Mouse (Mus musculus): ENCODE data around the gene Slc19a2. TPM values are rescaled to one million over a fixed set of nuclear protein-coding genes. Genes with fewer than 3 reads are reported as not detected.

Gene Slc19a2
- 6.7 and 7.3 TPM in 2 replicates for polyA plus RNA-seq (2012; ENCODE audit: insufficient read depth, insufficient read length, missing spikeins)

- Histone ChIP-seq H3K27ac (ENCODE audit: insufficient read depth, low read depth, low read length) (peak within 1 kb of the TSS; percentile 51), H3K4me3 (ENCODE audit: insufficient read depth, low read length) (peak within 1 kb of the TSS; percentile 97), H3K4me1 (ENCODE audit: control insufficient read depth, insufficient read depth, low read length) (peaks cover 12% of the 10 kb centered on the region)
- TF ChIP-seq CTCF (IDR thresholded peaks at IDR 0.05; ENCODE audit: low read depth, low read length): no peak
- no peak; the same call in 1 of the 2 replicates for TF ChIP-seq POLR2A (IDR thresholded peaks at IDR 0.05; ENCODE audit: borderline replicate concordance, low read depth, low read length)
These were observed at the start of gene Slc19a2 for GRCm38 (mm10) chr1:164248465-164249331. Slc19a2 (plus strand) TSS chr1:164249046.

- Histone ChIP-seq H3K4me3 (ENCODE audit: insufficient read depth, low read length) (no peak overlapping the region), H3K4me1 (ENCODE audit: control insufficient read depth, insufficient read depth, low read length) (no peaks in the 10 kb centered on the region), H3K27ac (ENCODE audit: insufficient read depth, low read depth, low read length) (no peak overlapping the region)
- TF ChIP-seq CTCF (IDR thresholded peaks at IDR 0.05; ENCODE audit: low read depth, low read length) (no peak), POLR2A (IDR thresholded peaks at IDR 0.05; ENCODE audit: borderline replicate concordance, low read depth, low read length) (no peak)
These were observed 49.3 kb upstream of the Slc19a2 start for GRCm38 (mm10) chr1:164199551-164199950.

- Histone ChIP-seq H3K4me3 (ENCODE audit: insufficient read depth, low read length) (no peak overlapping the region), H3K4me1 (ENCODE audit: control insufficient read depth, insufficient read depth, low read length) (no peaks in the 10 kb centered on the region), H3K27ac (ENCODE audit: insufficient read depth, low read depth, low read length) (no peak overlapping the region)
- no peak for TF ChIP-seq POLR2A (IDR thresholded peaks at IDR 0.05; ENCODE audit: borderline replicate concordance, low read depth, low read length)
These were observed 40.4 kb upstream of the Slc19a2 start for GRCm38 (mm10) chr1:164208437-164208836.

GRCm38 (mm10) chr1:164210899-164211298 is 37.9 kb upstream of the Slc19a2 start:
- no peak overlapping the region for H3K27ac ChIP-seq (ENCODE audit: insufficient read depth, low read depth, low read length)
- no peak overlapping the region for H3K4me3 ChIP-seq (ENCODE audit: insufficient read depth, low read length)
- H3K4me1 ChIP-seq (ENCODE audit: control insufficient read depth, insufficient read depth, low read length): no peaks in the 10 kb centered on the region
- no peak for TF ChIP-seq CTCF (IDR thresholded peaks at IDR 0.05; ENCODE audit: low read depth, low read length)
- TF ChIP-seq POLR2A (IDR thresholded peaks at IDR 0.05; ENCODE audit: borderline replicate concordance, low read depth, low read length): no peak

- TF ChIP-seq CTCF (IDR thresholded peaks at IDR 0.05; ENCODE audit: low read depth, low read length) (no peak), POLR2A (IDR thresholded peaks at IDR 0.05; ENCODE audit: borderline replicate concordance, low read depth, low read length) (no peak)
- Histone ChIP-seq H3K4me1 (ENCODE audit: control insufficient read depth, insufficient read depth, low read length) (no peaks in the 10 kb centered on the region), H3K27ac (ENCODE audit: insufficient read depth, low read depth, low read length) (no peak overlapping the region), H3K4me3 (ENCODE audit: insufficient read depth, low read length) (no peak overlapping the region)
These were observed 36.2 kb upstream of the Slc19a2 start for GRCm38 (mm10) chr1:164212686-164213085.

GRCm38 (mm10) chr1:164214190-164214589 is 34.7 kb upstream of the Slc19a2 start:
- H3K27ac ChIP-seq (ENCODE audit: insufficient read depth, low read depth, low read length): no peak overlapping the region
- TF ChIP-seq CTCF (IDR thresholded peaks at IDR 0.05; ENCODE audit: low read depth, low read length): no peak
- no peak for TF ChIP-seq POLR2A (IDR thresholded peaks at IDR 0.05; ENCODE audit: borderline replicate concordance, low read depth, low read length)
- no peak overlapping the region for H3K4me3 ChIP-seq (ENCODE audit: insufficient read depth, low read length)
- H3K4me1 ChIP-seq (ENCODE audit: control insufficient read depth, insufficient read depth, low read length): no peaks in the 10 kb centered on the region

- Histone ChIP-seq H3K4me1 (ENCODE audit: control insufficient read depth, insufficient read depth, low read length) (no peaks in the 10 kb centered on the region), H3K27ac (ENCODE audit: insufficient read depth, low read depth, low read length) (no peak overlapping the region), H3K4me3 (ENCODE audit: insufficient read depth, low read length) (no peak overlapping the region)
- TF ChIP-seq CTCF (IDR thresholded peaks at IDR 0.05; ENCODE audit: low read depth, low read length) (no peak), POLR2A (IDR thresholded peaks at IDR 0.05; ENCODE audit: borderline replicate concordance, low read depth, low read length) (no peak)
These were observed 33.7 kb upstream of the Slc19a2 start for GRCm38 (mm10) chr1:164215097-164215496.

GRCm38 (mm10) chr1:164215540-164215939 is 33.3 kb upstream of the Slc19a2 start:
- Histone ChIP-seq H3K4me3 (ENCODE audit: insufficient read depth, low read length) (no peak overlapping the region), H3K4me1 (ENCODE audit: control insufficient read depth, insufficient read depth, low read length) (no peaks in the 10 kb centered on the region), H3K27ac (ENCODE audit: insufficient read depth, low read depth, low read length) (no peak overlapping the region)
- TF ChIP-seq CTCF (IDR thresholded peaks at IDR 0.05; ENCODE audit: low read depth, low read length) (no peak), POLR2A (IDR thresholded peaks at IDR 0.05; ENCODE audit: borderline replicate concordance, low read depth, low read length) (no peak)

GRCm38 (mm10) chr1:164217791-164218685 is 30.8 kb upstream of the Slc19a2 start:
- H3K27ac ChIP-seq (ENCODE audit: insufficient read depth, low read depth, low read length): no peak overlapping the region

More at GRCm38 (mm10) chr1:164217791-164218685, 30.8 kb upstream of the Slc19a2 start:
- no peaks in the 10 kb centered on the region for H3K4me1 ChIP-seq (ENCODE audit: control insufficient read depth, insufficient read depth, low read length)
- TF ChIP-seq CTCF (IDR thresholded peaks at IDR 0.05; ENCODE audit: low read depth, low read length) (no peak), POLR2A (IDR thresholded peaks at IDR 0.05; ENCODE audit: borderline replicate concordance, low read depth, low read length) (no peak)
- H3K4me3 ChIP-seq (ENCODE audit: insufficient read depth, low read length): peak overlapping the region; percentile 29; the same call in 1 of the 2 replicates
